Mouse (Mus musculus): ENCODE results near the gene Dnajb12. TPM values are rescaled to one million over a fixed set of nuclear protein-coding genes. Genes with fewer than 3 reads are reported as not detected.

The Dnajb12 gene
- polyA plus RNA-seq (2012; rRNA removed) (9.5 and 12.4 TPM in 2 replicates), polyA plus RNA-seq (2014; fragmentation: Nextera tagmentation; extraction: Ambion mirVana) (12.0 and 15.6 TPM in 2 replicates)

GRCm38 (mm10) chr10:59879255-59880028 lies at the start of gene Dnajb12:
Gene Dnajb12 (plus strand): TSS chr10:59879556.
- Histone ChIP-seq H3K27me3 (ENCODE audit: control insufficient read depth, insufficient read depth, low read length) (no peaks in the 10 kb centered on the region), H3K4me1 (replicated peaks; ENCODE audit: control insufficient read depth in 2 of 2, insufficient read depth in 2 of 2, low read length in 1 of 2) (peaks cover 48 to 50% of the 10 kb centered on the region in 2 experiments), H3K36me3 (replicated peaks; ENCODE audit: control insufficient read depth, insufficient read depth, low read depth) (no peaks in the 10 kb centered on the region; the same call in 1 of the 2 replicates), H3K4me3 (ENCODE audit: insufficient read depth in 1 of 2, low read depth in 2 of 2, low read length in 2 of 2) (peak within 1 kb of the TSS; percentile 95 to 99), H3K9me3 (ENCODE audit: control insufficient read depth, low read length) (no peaks in the 10 kb centered on the region), H3K9ac (replicated peaks) (peak within 1 kb of the TSS; percentile 100), H3K4me2 (ENCODE audit: low read depth) (peak within 1 kb of the TSS; percentile 93), H3K27ac (peak within 1 kb of the TSS; percentile 99)
- ATAC-seq (ENCODE audit: insufficient read depth): peak; percentile 82
- DNase-seq (ENCODE audit: low read depth in 3 of 3, low spot score in 3 of 3): peak; percentile 93 to 94 (median 93)
- peak; percentile 59; the same call in 1 of the 2 replicates for TF ChIP-seq EP300 (IDR thresholded peaks at IDR 0.05; ENCODE audit: low read depth)
- TF ChIP-seq CTCF (IDR thresholded peaks at IDR 0.05; ENCODE audit: low read depth): 0 out of 2 replicates have a peak, but pooled peaks have one; percentile 18
- WGBS (ENCODE audit: insufficient replicate concordance): under 1% methylated on average over 74 of the region's 80 CpGs

- TF ChIP-seq CTCF (IDR thresholded peaks at IDR 0.05; ENCODE audit: low read depth): peak; percentile 55
- TF ChIP-seq EP300 (IDR thresholded peaks at IDR 0.05; ENCODE audit: low read depth): no peak
Observed at GRCm38 (mm10) chr10:59829886-59830285, 49.5 kb upstream of the Dnajb12 start.

GRCm38 (mm10) chr10:59831950-59832349 lies 47.4 kb upstream of the Dnajb12 start:
- DNase-seq (ENCODE audit: low read depth in 3 of 3, low spot score in 3 of 3) (no peak), ATAC-seq (ENCODE audit: insufficient read depth) (no peak)
- Histone ChIP-seq H3K4me3 (ENCODE audit: insufficient read depth in 1 of 2, low read depth in 2 of 2, low read length in 2 of 2) (no peak overlapping the region), H3K36me3 (replicated peaks; ENCODE audit: control insufficient read depth, insufficient read depth, low read depth) (peaks cover 8% of the 10 kb centered on the region; the same call in 1 of the 2 replicates), H3K27ac (no peak overlapping the region), H3K9me3 (ENCODE audit: control insufficient read depth, low read length) (no peaks in the 10 kb centered on the region), H3K4me2 (ENCODE audit: low read depth) (no peak overlapping the region), H3K9ac (replicated peaks) (no peak overlapping the region), H3K4me1 (replicated peaks; ENCODE audit: control insufficient read depth in 2 of 2, insufficient read depth in 2 of 2, low read length in 1 of 2) (no peaks in the 10 kb centered on the region; a peak in 1 of 4 replicates), H3K27me3 (ENCODE audit: control insufficient read depth, insufficient read depth, low read length) (no peaks in the 10 kb centered on the region)
- TF ChIP-seq EP300 (IDR thresholded peaks at IDR 0.05; ENCODE audit: low read depth) (0 out of 2 replicates have a peak, but pooled peaks have one; percentile 10), CTCF (IDR thresholded peaks at IDR 0.05; ENCODE audit: low read depth) (no peak)
- 8% methylated on average over 7 of the region's 7 CpGs for WGBS (ENCODE audit: insufficient replicate concordance)

More at GRCm38 (mm10) chr10:59829886-59830285, 49.5 kb upstream of the Dnajb12 start:
- no peak for ATAC-seq (ENCODE audit: insufficient read depth)
- WGBS (ENCODE audit: insufficient replicate concordance): 85% methylated on average over 6 of the region's 6 CpGs
- DNase-seq (ENCODE audit: low read depth in 3 of 3, low spot score in 3 of 3): no peak
- Histone ChIP-seq H3K4me1 (replicated peaks; ENCODE audit: control insufficient read depth in 2 of 2, insufficient read depth in 2 of 2, low read length in 1 of 2) (no peaks in the 10 kb centered on the region; a peak in 1 of 4 replicates), H3K4me2 (ENCODE audit: low read depth) (no peak overlapping the region), H3K36me3 (replicated peaks; ENCODE audit: control insufficient read depth, insufficient read depth, low read depth) (peaks cover 8% of the 10 kb centered on the region; the same call in 1 of the 2 replicates), H3K27ac (no peak overlapping the region), H3K27me3 (ENCODE audit: control insufficient read depth, insufficient read depth, low read length) (no peaks in the 10 kb centered on the region), H3K9ac (replicated peaks) (no peak overlapping the region), H3K9me3 (ENCODE audit: control insufficient read depth, low read length) (no peaks in the 10 kb centered on the region), H3K4me3 (ENCODE audit: insufficient read depth in 1 of 2, low read depth in 2 of 2, low read length in 2 of 2) (no peak overlapping the region)

GRCm38 (mm10) chr10:59835301-59836155 lies 43.8 kb upstream of the Dnajb12 start:
- 79% methylated on average over 14 of the region's 14 CpGs for WGBS (ENCODE audit: insufficient replicate concordance)
- Histone ChIP-seq H3K4me1 (replicated peaks; ENCODE audit: control insufficient read depth in 2 of 2, insufficient read depth in 2 of 2, low read length in 1 of 2) (no peaks in the 10 kb centered on the region; a peak in 1 of 4 replicates), H3K36me3 (replicated peaks; ENCODE audit: control insufficient read depth, insufficient read depth, low read depth) (no peaks in the 10 kb centered on the region), H3K9me3 (ENCODE audit: control insufficient read depth, low read length) (no peaks in the 10 kb centered on the region), H3K4me3 (ENCODE audit: insufficient read depth in 1 of 2, low read depth in 2 of 2, low read length in 2 of 2) (no peak overlapping the region), H3K27ac (no peak overlapping the region), H3K4me2 (ENCODE audit: low read depth) (no peak overlapping the region), H3K27me3 (ENCODE audit: control insufficient read depth, insufficient read depth, low read length) (no peaks in the 10 kb centered on the region), H3K9ac (replicated peaks) (no peak overlapping the region)
- ATAC-seq (ENCODE audit: insufficient read depth) (no peak), DNase-seq (ENCODE audit: low read depth in 3 of 3, low spot score in 3 of 3) (no peak)
- TF ChIP-seq CTCF (IDR thresholded peaks at IDR 0.05; ENCODE audit: low read depth) (no peak), EP300 (IDR thresholded peaks at IDR 0.05; ENCODE audit: low read depth) (no peak)

Measured in liver, embryonic 14.5 days (tissue).